Mouse (Mus musculus): ENCODE measurements around the gene Fam124a.

DNA sequence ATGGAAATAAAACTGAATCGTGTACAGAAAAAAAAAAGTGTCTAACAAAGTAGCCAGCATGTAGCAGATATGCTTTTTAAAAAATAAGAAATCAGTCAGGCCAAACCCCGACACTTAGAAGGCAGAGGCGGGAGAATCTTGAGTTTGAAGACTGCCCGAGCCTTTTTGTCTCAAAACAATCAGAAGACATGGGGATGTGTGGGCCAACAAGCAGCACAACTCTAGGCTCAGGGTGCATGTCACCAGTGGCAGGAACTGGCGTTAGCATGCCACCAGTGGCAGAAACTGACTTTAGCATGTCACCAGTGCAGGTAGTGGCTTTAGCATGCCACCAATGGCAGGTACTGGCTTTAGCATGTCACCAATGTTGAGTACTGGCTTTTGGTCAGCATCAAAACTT lies 84.0 kb downstream of the Fam124a start:
- TF ChIP-seq GATA1 (IDR thresholded peaks at IDR 0.05; ENCODE audit: low read length) (no peak), TAL1 (IDR thresholded peaks at IDR 0.05; ENCODE audit: low read length) (no peak)
